Mouse (Mus musculus) hindbrain, embryonic 11.5 days (tissue): ENCODE measurements at regions not wholly inside any gene's neighbourhood (a gene's known extent, or its start where the extent isn't known, plus 50 kb on each side); places are given as distances from the start of the nearest gene placed in this dataset.

Experiments used
- ATAC-seq: fragments of 200-750 bp; cut with Nextera tagmentation; 2 replicates; pipeline ENCODE4 v1.8.0; 2017; ENCODE audit warnings: mild to moderate bottlenecking, moderate TSS enrichment, moderate library complexity; ENCODE audit not compliant: low FRiP score
- DNase-seq: peaks from one replicate; pipeline ENCODE4 v3.0.0-alpha.2; 2015; ENCODE audit warnings: low spot score
- H3K27ac ChIP-seq: fragments of 300-500 bp; sonication (generic); 2 replicates; pipeline ENCODE4 v1.5.1; 2014; ENCODE audit warnings: mild to moderate bottlenecking, low read depth, low read length
- H3K27me3 ChIP-seq: fragments of 300-500 bp; sonication (generic); 2 replicates; pipeline ENCODE4 v1.6.1; 2014; ENCODE audit warnings: mild to moderate bottlenecking, low read length, moderate library complexity, mixed read lengths; ENCODE audit not compliant: control insufficient read depth, insufficient read depth
- H3K36me3 ChIP-seq: fragments of 300-500 bp; sonication (generic); 2 replicates; pipeline ENCODE4 v1.6.1; 2014; ENCODE audit warnings: mild to moderate bottlenecking, low read length, moderate library complexity, mixed read lengths; ENCODE audit not compliant: control insufficient read depth, insufficient read depth
- H3K4me1 ChIP-seq: fragments of 300-500 bp; sonication (generic); replicated peaks from 2 replicates; pipeline ENCODE4 v1.6.1; 2014; ENCODE audit warnings: low read length, mixed read lengths; ENCODE audit not compliant: control insufficient read depth, insufficient read depth
- H3K4me2 ChIP-seq: fragments of 300-500 bp; sonication (generic); replicated peaks from 2 replicates; pipeline ENCODE4 v1.6.1; 2014; ENCODE audit warnings: mild to moderate bottlenecking, low read depth, low read length
- H3K4me3 ChIP-seq: fragments of 300-500 bp; sonication (generic); 2 replicates; pipeline ENCODE4 v1.5.1; 2014; ENCODE audit warnings: low read depth, low read length
- H3K9ac ChIP-seq: fragments of 300-500 bp; sonication (generic); 2 replicates; pipeline ENCODE4 v1.6.1; 2014; ENCODE audit warnings: low read depth, low read length
- H3K9me3 ChIP-seq: fragments of 300-500 bp; sonication (generic); 2 replicates; pipeline ENCODE4 v1.6.1; 2016; ENCODE audit warnings: low read length; ENCODE audit not compliant: control insufficient read depth
- WGBS: fragments of 180-500 bp; shearing (Covaris S2); extraction: QIAGEN DNeasy Blood & Tissue Kit; methylation state at CpG from one replicate; pipeline ENCODE4 v1.1.7; 2014; 5-methylcytosine and 5-hydroxymethylcytosine counted together

GRCm38 (mm10) chr8:90486556-90486955, 138.4 kb upstream of the Tox3 start:
- ATAC-seq (no peak), DNase-seq (no peak)
- no peaks in the 10 kb centered on the region for H3K36me3 ChIP-seq
- H3K9ac ChIP-seq: no peak overlapping the region
- no peaks in the 10 kb centered on the region for H3K9me3 ChIP-seq
- no peaks in the 10 kb centered on the region; the same call in 1 of the 2 replicates for H3K4me1 ChIP-seq
- H3K4me3 ChIP-seq: no peak overlapping the region
- H3K27me3 ChIP-seq: no peaks in the 10 kb centered on the region
- H3K4me2 ChIP-seq: no peak overlapping the region
- no peak overlapping the region for H3K27ac ChIP-seq
- WGBS: 86% methylated on average over 3 of the region's 3 CpGs

- H3K36me3 ChIP-seq: no peaks in the 10 kb centered on the region
- WGBS: 68% methylated on average over 4 of the region's 4 CpGs
- no peaks in the 10 kb centered on the region for H3K9me3 ChIP-seq
- no peak overlapping the region for H3K4me3 ChIP-seq
- DNase-seq (no peak), ATAC-seq (no peak)
- H3K4me2 ChIP-seq: no peak overlapping the region
- H3K4me1 ChIP-seq: no peaks in the 10 kb centered on the region
- H3K27ac ChIP-seq: no peak overlapping the region
- H3K9ac ChIP-seq: no peak overlapping the region
- no peaks in the 10 kb centered on the region for H3K27me3 ChIP-seq
Observed at GRCm38 (mm10) chr8:90478149-90478548, 130.0 kb upstream of the Tox3 start.

GRCm38 (mm10) chr8:90474066-90474465, 125.9 kb upstream of the Tox3 start:
- H3K4me3 ChIP-seq: no peak overlapping the region
- no peak overlapping the region for H3K4me2 ChIP-seq
- no peaks in the 10 kb centered on the region for H3K27me3 ChIP-seq
- H3K4me1 ChIP-seq: no peaks in the 10 kb centered on the region
- DNase-seq (no peak), ATAC-seq (no peak)
- 84% methylated on average over 7 of the region's 7 CpGs for WGBS
- no peak overlapping the region for H3K27ac ChIP-seq
- no peaks in the 10 kb centered on the region for H3K36me3 ChIP-seq
- no peak overlapping the region for H3K9ac ChIP-seq
- no peaks in the 10 kb centered on the region for H3K9me3 ChIP-seq

GRCm38 (mm10) chr8:90470826-90471225, 122.7 kb upstream of the Tox3 start:
- WGBS: 88% methylated on average over 11 of the region's 11 CpGs
- DNase-seq: no peak
- no peak for ATAC-seq

GRCm38 (mm10) chr8:90463708-90464107, 115.6 kb upstream of the Tox3 start:
- no peak overlapping the region for H3K4me2 ChIP-seq
- 61% methylated on average over 1 of the region's 1 CpGs for WGBS
- H3K36me3 ChIP-seq: no peaks in the 10 kb centered on the region
- H3K27ac ChIP-seq: no peak overlapping the region
- DNase-seq (no peak), ATAC-seq (no peak)
- no peaks in the 10 kb centered on the region for H3K4me1 ChIP-seq
- no peaks in the 10 kb centered on the region for H3K9me3 ChIP-seq
- no peak overlapping the region for H3K9ac ChIP-seq
- no peak overlapping the region for H3K4me3 ChIP-seq
- no peaks in the 10 kb centered on the region for H3K27me3 ChIP-seq

More at GRCm38 (mm10) chr8:90470826-90471225, 122.7 kb upstream of the Tox3 start:
- Histone ChIP-seq H3K9me3 (no peaks in the 10 kb centered on the region), H3K4me1 (no peaks in the 10 kb centered on the region), H3K27ac (no peak overlapping the region), H3K4me2 (no peak overlapping the region), H3K9ac (no peak overlapping the region), H3K4me3 (no peak overlapping the region), H3K27me3 (no peaks in the 10 kb centered on the region), H3K36me3 (no peaks in the 10 kb centered on the region)

GRCm38 (mm10) chr8:90455321-90455720, 107.2 kb upstream of the Tox3 start:
- ATAC-seq: no peak
- 89% methylated on average over 2 of the region's 2 CpGs for WGBS
- no peak overlapping the region for H3K27ac ChIP-seq

GRCm38 (mm10) chr8:90454130-90454529, 106.0 kb upstream of the Tox3 start:
- Histone ChIP-seq H3K27me3 (no peaks in the 10 kb centered on the region), H3K36me3 (no peaks in the 10 kb centered on the region), H3K4me2 (no peak overlapping the region), H3K27ac (no peak overlapping the region), H3K4me1 (no peaks in the 10 kb centered on the region), H3K4me3 (no peak overlapping the region), H3K9me3 (no peaks in the 10 kb centered on the region), H3K9ac (no peak overlapping the region)
- WGBS: 50% methylated on average over 5 of the region's 5 CpGs
- ATAC-seq: no peak
- no peak for DNase-seq

More at GRCm38 (mm10) chr8:90455321-90455720, 107.2 kb upstream of the Tox3 start:
- Histone ChIP-seq H3K36me3 (no peaks in the 10 kb centered on the region), H3K4me2 (no peak overlapping the region), H3K4me1 (no peaks in the 10 kb centered on the region), H3K9ac (no peak overlapping the region), H3K9me3 (no peaks in the 10 kb centered on the region), H3K4me3 (no peak overlapping the region), H3K27me3 (no peaks in the 10 kb centered on the region)
- no peak for DNase-seq

- WGBS: 42% methylated on average over 9 of the region's 9 CpGs
- H3K36me3 ChIP-seq: no peaks in the 10 kb centered on the region
- H3K4me1 ChIP-seq: no peaks in the 10 kb centered on the region
- H3K4me3 ChIP-seq: no peak overlapping the region
- H3K27ac ChIP-seq: peak overlapping the region; percentile 66
- ATAC-seq (peak; percentile 84), DNase-seq (peak; percentile 68)
- no peak overlapping the region for H3K9ac ChIP-seq
- no peaks in the 10 kb centered on the region for H3K27me3 ChIP-seq
- H3K4me2 ChIP-seq: no peak overlapping the region
- no peaks in the 10 kb centered on the region for H3K9me3 ChIP-seq
Observed at GRCm38 (mm10) chr8:90441058-90441851, 93.1 kb upstream of the Tox3 start.

GRCm38 (mm10) chr8:90414021-90414420, 65.9 kb upstream of the Tox3 start:
- 88% methylated on average over 2 of the region's 2 CpGs for WGBS
- Histone ChIP-seq H3K4me2 (no peak overlapping the region), H3K9me3 (no peaks in the 10 kb centered on the region), H3K27ac (no peak overlapping the region), H3K4me1 (no peaks in the 10 kb centered on the region), H3K36me3 (no peaks in the 10 kb centered on the region), H3K27me3 (no peaks in the 10 kb centered on the region), H3K9ac (no peak overlapping the region), H3K4me3 (no peak overlapping the region)
- ATAC-seq (no peak), DNase-seq (no peak)
